Mouse (Mus musculus): Measurements from ENCODE around the gene Cecr2. TPM values are rescaled to one million over a fixed set of nuclear protein-coding genes. Genes with fewer than 3 reads are reported as not detected.
"Not testable (repeated sequence)": the region's sequence is repeated elsewhere in the genome, so short reads cannot be mapped to it uniquely, and the experiment has no call there.

Cecr2 gene
- polyA plus RNA-seq (2017; shearing (Covaris generic)) = under 1 TPM; 0.06 to 0.70 TPM

DNA sequence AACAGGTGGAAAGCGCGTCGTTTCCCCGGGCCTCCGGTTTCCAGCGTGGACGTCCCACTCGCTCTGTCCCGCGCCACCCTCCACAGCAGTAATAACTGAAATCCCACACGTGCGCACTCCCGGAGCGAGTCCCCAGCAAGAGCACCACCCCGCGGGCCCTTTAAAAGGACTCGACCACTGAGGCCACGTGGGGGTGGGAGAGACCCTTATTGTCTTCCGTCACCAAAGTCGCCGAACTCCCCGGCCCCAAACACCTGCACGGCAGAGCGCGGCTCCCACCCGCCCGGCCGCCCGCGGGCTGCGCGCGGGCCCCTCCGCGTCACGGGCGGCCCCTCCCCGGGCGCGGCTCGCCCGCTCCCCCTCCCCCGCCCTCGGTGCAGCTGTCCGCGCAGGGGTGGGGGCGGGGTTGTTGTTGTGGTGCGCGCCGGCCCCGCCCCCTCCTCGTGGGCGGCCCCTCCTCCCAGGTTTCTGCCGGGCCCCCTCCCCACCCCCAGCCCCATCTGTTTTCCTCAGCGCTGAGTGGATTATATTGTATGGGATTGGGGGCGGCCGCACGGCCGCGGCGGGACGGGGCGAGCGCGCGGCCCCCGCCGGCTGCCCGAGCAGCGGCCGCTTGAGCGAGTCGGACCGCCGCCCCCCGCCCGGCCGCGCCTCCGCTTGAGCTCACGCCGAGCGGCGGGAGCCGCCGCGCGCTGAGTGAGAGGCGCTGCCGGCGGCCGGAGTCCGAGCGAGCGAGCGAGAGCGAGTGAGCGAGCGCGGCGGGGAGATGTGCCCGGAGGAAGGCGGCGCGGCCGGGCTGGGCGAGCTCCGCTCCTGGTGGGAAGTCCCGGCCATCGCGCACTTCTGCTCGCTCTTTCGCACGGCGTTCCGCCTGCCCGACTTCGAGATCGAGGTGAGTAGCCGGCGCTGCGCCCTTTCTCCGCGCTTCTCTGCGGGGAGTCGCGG, at the start of gene Cecr2:
Gene Cecr2 (plus strand): TSS at position 554 of the 945 bp plus-strand sequence.
- no peak for ATAC-seq

DNA sequence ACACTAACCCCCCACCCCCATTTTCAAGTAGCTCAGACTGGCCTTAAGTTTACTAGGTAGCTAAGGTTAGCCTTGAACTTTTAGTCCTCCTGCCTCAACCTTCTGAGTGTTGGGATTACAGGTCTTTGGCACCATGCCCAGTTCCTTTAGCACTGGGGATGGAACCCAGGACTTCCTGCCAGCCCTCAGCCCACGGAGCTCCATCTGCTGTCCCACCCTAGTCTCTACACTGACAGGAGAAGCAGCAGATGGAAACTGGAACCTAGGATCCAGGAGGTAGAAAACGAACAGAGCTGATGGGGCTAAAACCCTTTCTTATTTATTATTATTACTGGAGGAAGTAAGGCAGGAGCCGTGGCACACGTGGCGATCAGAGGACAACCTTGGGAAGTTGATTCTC, 48.6 kb upstream of the Cecr2 start:
- no peak for ATAC-seq

DNA sequence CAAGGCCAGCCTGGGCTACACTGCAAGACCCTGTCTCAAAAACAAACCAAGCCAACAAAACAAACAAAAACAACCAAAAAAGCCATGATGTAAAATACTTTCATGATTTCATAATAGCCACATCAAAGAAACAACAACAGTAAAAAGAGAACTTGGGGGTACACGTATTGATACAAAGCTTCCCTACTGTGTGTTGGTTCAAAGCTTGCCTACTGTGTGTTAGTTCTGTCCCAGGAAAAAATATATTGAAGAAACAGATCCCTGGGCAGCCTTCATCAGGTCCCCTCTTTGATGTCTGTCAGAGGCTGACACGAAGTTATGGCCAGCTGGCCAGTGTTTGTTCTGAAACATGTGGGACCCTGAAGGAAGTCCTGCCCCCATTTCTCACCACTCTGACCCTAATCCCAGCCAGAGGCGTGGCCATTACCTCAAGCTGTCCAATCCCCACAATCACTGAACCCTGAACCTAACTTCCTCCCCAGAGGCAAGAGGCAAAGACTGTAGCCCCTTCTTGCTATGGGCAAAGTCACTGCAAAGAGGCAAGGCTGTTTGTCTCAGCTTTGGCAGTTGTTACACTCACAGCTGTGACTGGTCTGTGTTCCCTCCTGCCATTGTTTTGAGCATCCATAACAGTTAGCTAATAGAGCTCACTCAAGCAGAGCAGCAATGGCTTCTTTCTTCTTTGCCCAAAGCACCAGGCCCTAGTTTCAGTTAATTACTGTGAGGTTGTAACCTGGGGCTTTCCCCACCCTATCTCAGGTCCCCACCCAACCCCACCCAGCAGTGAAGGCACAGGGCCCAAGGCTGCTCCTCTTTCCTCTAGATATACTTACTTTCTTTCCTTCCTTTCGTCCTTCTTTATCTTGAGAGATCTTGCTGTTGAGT, 47.4 kb upstream of the Cecr2 start:
- ATAC-seq = no peak

DNA sequence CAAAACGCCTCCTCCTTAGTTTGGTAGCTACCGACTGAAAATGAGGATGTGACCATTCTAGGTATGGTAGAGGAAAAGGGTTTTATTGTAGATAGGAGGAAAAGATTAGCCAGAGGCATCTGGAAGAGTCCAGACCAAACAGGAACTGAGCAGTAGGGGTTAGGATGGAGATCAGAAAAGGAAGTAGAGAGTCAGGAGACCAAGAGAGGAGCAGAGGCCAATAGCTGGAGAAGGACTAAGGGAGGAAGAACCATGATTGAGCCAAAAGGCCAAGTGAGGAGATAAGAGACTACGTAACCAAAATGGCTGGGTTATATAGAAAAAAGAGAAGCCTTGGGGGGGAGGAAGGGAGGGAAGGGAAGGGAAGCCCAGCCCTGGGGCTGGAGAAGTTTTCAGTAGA, 46.0 kb upstream of the Cecr2 start:
- no peak for ATAC-seq

DNA sequence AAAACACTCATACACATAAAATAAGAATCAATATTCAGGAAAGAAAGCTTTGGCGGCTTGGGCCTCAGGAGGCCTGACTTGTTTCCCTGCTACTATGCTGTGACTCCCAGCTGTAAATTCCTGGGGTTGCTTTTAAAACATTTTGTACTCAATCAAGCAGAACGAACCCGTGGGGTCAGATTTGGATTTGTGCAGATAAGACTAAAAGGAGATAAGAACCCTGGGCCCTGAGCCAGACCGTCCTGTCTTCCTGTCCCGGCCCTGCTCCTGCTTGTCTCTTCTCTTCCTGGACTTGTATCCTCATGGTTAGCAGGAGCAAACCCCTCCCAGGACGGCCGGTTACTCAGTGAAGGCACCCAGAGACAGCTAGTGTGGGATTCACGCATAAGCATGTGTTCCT, 41.1 kb upstream of the Cecr2 start:
- no peak for ATAC-seq

DNA sequence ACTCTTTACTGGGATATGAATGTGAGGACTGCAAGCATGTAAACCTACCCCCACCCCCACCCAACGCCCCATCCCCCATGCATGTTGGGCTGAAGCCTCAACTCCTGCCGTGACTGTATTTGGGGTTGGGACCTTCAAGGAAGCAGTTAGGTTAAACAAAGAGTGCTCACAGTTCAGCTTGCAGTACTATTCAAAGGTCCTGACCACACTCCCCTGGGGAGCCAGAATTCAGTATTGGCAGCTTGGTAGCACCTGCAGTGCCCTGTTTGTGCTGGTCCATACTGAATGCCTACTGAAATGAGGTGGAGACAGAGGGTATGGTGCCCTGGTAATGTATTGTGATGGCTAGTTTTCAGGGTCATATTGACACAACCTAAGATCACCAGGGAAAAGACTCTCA, 39.1 kb upstream of the Cecr2 start:
- ATAC-seq = no peak

DNA sequence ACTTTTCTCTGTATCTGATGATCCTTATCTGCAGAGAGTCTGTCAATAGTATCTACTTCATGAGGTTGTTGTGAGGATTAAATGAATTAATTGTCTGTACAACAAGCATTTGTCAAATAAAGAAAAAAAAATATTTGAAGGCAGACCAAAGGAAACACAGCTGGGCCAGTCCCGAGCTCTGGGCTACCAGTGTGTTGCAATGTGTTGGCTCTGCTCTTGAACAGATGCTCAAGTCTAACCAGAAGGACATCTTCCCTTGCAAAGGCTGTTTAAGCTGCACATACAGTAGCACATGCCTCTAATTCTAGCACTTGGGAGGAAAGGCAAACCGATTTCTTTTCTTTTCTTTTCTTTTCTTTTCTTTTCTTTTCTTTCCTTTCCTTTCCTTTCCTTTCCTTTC, 37.2 kb upstream of the Cecr2 start:
- ATAC-seq = no peak

DNA sequence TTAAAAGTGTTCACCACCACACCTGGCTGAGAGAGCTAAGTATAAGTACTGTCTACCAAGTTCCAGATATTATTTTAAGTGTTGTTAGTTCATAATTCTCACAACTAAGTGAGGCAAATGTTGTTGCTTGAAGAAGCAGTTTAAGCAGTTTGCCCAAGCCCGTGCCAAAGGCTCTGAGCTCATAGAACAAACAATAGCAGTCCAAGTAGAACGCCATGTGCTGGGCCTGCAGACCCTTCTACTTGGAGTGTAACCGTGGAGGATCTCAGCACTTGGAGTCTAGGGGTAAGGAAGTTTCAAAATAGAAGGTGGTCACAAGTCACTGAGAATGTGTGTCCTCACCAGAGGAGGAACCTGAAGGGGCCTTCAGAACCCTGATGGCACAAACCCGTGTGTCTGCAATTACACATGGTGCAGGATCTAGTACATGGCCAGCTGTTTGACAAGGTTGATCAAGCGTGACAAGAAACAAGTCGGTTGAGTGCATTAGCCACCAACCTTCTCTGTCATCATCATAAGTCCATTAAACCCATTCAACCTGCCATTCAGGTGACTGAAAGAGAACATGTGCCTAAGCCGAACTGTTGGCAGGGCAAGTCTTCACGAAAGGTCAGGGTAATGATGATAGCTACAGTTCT, 30.7 kb upstream of the Cecr2 start:
- no peak for ATAC-seq

DNA sequence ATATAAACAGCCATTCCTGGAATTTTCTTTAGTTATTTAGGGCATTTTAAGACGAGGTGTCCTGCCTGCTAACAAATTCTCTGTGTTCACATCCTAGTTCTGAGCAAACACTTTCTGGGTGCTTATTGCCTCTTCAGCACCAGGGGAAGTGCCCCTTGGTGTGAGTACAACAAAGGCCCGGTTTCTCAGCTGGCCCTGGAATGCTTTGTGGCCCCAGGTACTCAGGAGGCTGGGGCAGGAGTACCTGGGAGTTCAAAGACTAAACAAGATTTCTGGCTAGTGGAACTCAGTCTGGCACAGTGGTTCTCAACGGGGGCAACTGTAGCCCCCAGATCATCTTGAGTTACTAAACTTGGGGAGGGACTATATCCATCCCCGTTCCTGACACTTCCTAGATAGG, 26.6 kb upstream of the Cecr2 start:
- no peak for ATAC-seq

DNA sequence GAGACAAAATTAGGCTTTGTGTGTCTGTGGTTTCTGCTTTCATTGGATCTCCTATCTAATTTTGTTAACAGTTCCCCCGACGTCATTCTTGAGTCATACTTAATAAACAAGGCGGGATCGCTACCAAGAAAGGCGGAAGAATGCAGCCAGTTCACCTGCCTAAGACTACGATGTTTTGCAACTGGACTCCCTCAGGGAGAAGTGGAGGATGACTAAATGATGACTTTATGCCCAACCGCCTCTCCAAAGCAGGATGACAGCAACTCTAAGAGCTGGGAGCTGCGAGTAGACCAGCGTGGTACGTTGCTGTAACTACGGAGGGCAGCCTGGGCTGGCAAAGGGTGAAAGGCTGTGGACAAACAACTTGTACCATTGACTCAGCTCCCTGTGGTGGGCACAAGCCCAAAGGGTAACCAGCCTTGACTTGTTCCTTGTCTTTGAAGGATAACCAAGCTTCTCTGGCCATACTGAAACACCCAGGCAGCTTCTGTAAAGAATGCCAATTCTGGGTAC, 24.2 kb upstream of the Cecr2 start:
- ATAC-seq = no peak

DNA sequence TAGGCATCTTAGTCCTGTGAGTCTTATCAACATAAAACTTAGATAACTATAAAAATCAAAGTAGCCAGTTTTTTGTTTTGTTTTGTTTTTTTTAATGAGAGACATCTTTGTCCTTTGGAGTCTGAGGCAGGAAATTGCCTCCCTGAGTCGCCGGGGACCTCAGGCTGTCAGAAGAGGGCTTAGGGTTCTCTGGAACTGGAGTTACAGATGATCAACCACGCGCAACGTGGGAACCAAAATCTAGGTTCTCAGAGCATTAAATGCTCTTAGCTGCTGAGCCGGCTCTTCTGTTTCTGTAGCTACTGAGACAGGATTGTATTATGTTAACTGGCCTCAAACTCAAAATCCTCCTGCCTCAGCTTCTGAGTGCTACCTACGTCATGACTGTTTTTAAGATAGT, 22.4 kb upstream of the Cecr2 start:
- ATAC-seq = no peak

DNA sequence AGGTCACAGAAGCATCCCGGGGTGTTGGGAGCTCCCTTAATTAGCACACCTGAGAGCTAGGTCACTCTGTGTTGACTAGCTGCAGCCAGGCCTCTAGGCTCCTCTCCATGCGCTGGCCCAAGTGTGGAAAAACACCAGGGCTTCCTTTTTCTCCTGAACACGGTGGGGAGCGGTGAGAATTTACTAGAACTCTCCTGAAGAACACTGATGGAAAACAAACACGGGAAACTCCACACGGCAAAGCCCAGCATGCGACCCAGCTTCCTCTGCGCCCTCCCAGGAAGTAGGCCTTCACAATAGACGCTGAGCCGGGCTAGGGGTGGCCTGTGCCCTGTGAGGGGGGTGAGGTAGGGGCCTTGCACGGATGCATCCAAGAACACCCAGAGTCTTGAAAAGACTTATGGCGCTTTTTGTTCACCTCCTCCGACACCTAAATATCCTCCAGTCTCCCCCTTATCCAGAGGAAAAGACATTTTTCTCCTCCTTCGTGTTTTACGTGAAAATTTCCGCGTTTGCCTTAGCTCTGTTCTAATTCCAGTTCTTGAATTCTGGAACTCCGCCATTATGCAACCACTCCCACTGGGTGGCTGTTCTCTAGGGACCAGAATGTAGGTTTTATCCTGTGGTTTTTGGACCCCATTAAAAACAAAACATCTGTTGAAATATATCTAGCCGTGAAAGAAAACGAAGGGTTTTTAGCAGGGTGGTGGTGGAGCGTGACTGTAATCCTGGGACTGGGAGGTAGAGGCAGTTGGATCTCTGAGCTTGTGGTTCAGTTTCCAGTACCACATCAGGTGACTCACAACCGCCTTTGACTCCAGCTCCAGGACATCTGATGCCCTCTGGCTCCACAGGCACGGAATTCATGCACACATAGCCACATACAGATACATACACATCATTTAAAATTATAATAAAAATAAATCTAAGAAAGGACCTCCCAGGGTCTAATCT, 21.5 kb upstream of the Cecr2 start:
- ATAC-seq = no peak

DNA sequence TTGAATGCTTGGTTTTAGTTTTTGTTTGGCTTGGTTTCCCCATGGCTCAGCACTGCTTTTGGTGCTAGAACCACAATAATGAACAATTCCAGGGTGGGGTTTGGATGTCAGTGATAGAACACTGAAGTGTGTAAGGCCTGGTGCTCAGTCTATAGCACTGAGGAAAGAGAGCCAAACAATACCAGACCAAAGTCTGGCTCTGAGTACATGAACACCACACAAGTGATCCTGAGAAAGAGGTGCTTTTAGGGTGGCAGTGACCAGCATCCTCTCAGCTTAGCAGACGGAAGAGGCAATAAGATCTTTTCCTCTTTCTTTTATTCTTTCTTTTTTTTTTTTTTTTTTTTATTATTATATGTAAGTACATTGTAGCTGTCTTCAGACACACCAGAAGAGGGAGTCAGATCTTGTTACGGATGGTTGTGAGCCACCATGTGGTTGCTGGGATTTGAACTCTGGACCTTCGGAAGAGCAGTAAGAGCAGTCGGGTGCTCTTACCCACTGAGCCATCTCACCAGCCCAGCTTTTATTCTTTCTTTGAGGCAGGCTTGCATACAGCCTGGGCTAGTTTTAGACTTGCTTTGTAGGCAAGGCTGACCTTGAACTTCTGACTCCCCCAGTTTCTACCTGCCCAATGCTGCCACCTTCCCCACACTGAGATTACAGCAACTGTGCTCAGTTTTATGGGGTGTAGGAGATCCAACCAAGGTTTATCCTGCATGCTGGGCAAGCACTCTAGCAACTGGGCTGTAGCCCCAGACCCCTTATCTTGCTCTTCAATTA, 18.7 kb upstream of the Cecr2 start:
- not testable (repeated sequence) for ATAC-seq

DNA sequence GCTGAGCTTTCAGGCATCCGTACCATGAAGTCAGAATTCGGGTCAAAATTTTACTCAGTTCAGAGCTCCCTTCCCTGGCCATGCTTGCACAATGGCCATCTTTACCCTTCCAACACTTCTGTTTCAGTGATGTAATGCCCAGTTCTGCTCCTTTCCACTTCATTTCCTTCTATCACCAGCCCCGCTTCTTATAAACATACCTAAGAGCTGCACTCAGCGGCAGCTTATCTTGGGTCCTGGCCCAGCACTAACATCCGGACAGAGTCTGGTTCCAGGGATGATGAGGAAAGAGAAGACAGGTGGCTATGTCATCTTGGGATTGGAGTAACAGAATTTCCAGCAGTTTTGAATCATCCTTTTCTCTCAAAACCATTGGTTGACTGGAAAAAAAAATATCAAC, 18.0 kb upstream of the Cecr2 start:
- ATAC-seq = no peak

DNA sequence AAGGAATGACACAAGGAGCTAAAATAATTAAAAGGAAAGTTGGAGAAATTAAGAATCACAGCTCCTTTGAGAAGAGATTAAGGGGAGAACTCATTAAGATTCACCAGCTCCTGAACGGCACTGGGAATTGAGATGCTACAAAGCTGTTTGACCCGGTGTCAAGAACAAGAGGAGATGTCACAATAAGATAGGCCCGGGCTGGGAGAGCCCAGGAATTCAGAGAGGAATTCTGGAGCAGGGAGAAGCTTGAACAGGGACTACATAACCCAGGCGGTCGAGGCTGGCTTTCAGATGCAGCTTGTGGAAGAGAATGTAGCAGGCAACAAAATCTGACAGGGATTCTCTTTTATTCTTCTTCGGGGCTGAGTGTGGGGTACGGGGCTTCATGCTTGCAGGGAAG, 13.5 kb upstream of the Cecr2 start:
- ATAC-seq = no peak

DNA sequence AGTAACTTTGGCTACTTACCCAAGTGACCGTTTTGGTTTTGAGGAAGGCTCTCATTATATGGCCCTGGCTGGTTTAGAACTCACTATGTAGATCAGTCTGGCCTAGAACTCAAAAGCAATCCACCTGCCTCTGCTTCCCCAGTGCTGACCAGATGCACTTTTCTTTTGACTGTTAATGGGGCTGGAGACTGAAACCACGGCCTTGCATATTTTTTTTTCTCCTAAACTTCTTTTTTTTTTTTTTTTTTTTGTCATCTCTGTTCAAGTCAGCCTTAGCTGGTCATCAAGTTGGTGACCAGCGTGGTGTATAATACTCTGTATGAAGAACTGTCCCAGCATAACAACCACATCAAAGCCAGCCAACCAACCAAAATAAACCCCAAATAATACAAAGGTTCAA, 10.5 kb upstream of the Cecr2 start:
- ATAC-seq = no peak

DNA sequence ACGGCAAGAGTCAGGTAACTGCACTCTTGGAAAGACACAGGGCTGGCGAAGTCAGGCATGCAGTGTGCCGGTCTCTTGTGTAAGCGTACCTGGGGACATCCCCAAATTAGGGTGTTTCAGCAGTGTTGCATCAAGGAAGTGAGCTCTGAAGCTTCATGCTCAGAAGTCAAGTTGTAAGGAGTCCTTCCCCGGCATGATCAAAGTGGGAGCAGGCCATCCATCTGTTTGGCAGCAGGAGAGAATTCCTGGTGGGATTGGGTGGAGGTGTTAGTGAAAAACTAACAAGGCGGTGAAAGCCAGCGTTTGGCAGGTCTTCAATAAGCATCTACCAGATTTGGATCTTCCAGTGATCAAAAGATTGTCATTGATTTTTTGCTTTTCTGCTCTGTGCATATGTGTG, 7.3 kb upstream of the Cecr2 start:
- no peak for ATAC-seq

DNA sequence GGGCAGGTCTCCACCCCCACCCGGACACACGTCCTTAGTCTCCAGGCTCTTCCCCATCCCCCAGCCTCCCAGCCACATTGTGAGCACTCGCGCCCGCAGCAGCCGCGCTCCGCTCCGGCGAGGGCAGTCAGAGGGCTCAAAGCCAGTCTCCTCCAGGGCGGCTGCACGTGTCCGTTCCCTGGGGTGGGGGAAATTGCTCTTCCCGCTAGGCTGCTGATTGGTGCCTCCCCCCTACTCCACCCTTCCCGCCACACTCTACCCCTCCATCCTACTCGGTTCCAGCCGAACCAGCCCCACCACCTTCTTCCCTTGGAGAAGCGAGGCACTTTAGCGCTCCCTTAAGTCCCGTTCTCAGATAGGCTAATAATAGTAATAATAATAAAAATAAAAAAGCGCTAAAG, 754 bp upstream of the Cecr2 start:
- no peak for ATAC-seq

DNA sequence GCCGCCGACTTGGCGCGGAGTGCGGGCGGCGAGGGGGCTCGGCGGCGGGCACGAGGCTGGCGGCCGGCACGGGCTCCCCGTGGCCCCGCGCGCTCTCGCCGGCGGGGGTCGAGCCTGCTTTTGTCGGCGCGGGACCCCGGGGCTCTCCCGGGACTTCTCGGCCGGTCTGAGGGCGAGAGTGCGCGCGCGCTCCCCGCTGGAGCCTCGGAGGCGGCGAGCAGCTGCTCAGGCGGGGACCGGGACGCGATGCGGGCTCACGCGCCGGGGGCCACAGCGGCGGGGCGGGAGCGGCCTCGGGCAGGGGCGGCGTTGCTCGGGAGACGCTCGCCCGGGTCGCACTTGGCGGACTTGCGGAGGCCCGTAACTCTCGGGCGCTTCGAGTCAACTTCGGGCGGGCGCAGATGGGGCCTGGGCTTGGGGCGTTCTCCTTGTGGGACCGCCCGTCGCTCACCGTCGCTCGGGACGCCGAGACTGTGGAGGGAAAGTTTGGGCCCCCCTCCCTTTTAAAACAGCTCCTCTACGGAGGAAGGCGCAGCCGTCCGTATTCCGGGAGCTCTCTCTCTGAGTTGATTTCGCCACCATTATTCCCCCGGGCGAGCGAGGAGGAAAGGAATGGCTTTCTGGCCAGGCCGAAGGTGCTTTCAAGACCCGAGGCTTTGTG, 722 bp downstream of the Cecr2 start:
- ATAC-seq = no peak

DNA sequence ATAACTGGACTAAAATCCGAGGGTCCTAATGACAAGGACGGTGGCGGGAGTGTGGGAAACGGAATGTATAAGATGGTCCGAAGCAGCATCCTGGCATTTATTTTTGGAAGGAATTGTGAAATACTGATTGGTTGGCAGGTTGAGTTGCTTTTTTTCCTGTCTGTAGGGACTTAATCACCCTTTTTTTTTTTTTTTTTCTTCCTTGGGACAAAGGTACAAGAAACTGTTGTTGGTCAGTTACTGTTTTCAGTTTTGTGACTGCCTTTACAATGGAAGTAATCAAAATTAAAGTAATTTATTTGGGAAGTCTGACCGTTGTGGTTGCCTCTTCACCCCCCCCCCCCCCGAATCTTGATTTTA, 1.2 kb downstream of the Cecr2 start:
- ATAC-seq = no peak

Data from activated CD4-positive, CD25-positive, alpha-beta regulatory T cell, adult 4 months (primary cell).